Mouse (Mus musculus) heart, postnatal 10 days (tissue): ENCODE results near the gene Actn2. TPM values are rescaled to one million over a fixed set of nuclear protein-coding genes. Genes with fewer than 3 reads are reported as not detected.

Source experiments
- DNase-seq, 2 experiments: peaks; one replicate each; pipeline ENCODE4 v3.0.0; 2021
- intact Hi-C: fragments of 180-260 bp; cut with DNase I; formaldehyde crosslinking; loops from one replicate; pipeline ENCODE4 v1.15.1; 2025
- total RNA-seq, 2 experiments: library from RNA; stranded (reverse); gene quantifications; 2 replicates each; pipeline ENCODE4 v1.2.3; 2021

The Actn2 gene
- total RNA-seq, 2 experiments from 2014 or later, result 2,174 to 2,192 TPM

DNA sequence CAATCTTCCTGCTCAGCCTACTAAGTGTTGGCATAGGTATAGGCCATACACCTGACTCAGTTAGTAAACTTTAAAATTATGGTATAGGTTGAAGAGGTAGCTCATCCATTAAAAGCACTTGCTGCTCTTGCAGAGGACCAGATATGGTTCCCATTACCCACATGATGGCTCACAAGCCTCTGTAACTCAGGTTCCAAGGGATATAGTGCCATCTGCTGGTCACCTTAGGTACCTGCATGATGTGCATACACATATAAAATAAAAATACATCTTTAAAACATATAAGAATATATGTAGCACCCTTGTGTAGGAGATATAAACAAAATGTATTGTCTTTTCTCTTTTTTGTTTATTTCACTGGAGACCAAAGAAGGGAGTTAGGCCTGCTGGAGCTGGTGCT, 79.1 kb downstream of the Actn2 start:
- intact Hi-C loops, result no loop called here
- no peak for DNase-seq

DNA sequence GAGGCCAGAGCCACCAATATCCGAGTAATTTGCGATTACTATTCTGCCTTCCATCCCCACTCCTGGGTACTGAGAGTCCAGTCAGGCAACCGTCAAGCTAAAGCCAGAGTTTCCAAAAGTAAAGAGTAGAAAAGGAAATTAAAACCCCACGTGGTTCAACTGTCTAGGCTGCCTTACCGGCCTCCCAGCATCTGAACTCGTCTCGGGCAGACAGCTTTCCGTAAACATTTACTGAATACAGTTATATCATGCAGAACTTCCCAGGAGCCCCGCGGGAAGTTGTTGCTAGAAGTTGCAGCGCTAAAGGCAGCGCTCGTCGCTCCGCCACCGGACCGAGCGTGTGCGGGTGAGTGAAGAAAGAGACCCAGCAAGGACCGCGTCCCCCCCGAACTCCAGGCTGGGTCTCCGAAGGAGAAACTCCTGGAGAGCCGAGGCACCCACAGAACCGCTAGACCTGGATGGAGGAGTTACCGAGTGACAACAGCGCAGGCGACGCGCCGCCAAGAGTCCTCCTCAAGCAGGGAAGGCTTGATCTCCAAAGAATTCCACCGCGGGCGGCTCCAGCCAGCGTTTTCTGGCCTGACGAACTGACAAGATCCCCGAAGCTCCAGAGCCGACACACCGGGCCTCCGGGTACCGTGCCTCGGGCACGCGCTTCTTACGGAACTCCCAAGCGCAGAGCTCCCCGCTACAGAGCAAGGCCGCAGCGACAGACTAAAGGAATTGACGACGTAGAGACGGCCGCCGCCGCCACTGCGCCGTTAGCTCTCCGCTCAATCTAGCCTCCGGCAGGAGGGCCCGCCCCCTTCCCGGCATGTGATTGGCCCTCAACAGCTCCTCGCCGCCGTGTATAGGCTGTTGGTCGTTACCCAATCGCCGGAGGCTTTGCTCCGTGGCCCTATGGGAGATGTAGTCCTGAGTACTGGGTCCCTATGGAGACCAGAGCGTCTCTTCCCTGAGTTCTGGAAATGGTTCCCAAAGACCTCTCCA, 82.9 kb downstream of the Actn2 start, which contains the start of gene Mtr:
Gene Mtr (minus strand): TSS at position 723 of the 990 bp plus-strand sequence.
- DNase-seq, result peak; percentile 96 to 97
- intact Hi-C loops, result loop anchor here (5.0 to 10.0 kb wide), 4 partner anchors 45 to 307 kb away; partner anchors contain the start of genes Ero1lb and Lgals8

- no peak for DNase-seq
- intact Hi-C loops, result loop anchor here (5.0 to 10.0 kb wide), 4 partner anchors 45 to 308 kb away; partner anchors contain the start of genes Ero1lb and Lgals8
Observed at GRCm38 (mm10) chr13:12256871-12257390, 83.6 kb downstream of the Actn2 start.

- intact Hi-C loops, result loop anchor here (5.0 to 10.0 kb wide), 4 partner anchors 44 to 309 kb away; partner anchors contain the start of genes Ero1lb and Lgals8
- DNase-seq, result no peak
Observed at GRCm38 (mm10) chr13:12255911-12256705, 84.5 kb downstream of the Actn2 start.

- DNase-seq, result no peak
- intact Hi-C loops, result loop anchor here (10.0 kb wide), 1 partner anchor 314 kb away; the partner anchor contains the start of gene Ero1lb
Observed at GRCm38 (mm10) chr13:12250496-12250895, 90.1 kb downstream of the Actn2 start.

DNA sequence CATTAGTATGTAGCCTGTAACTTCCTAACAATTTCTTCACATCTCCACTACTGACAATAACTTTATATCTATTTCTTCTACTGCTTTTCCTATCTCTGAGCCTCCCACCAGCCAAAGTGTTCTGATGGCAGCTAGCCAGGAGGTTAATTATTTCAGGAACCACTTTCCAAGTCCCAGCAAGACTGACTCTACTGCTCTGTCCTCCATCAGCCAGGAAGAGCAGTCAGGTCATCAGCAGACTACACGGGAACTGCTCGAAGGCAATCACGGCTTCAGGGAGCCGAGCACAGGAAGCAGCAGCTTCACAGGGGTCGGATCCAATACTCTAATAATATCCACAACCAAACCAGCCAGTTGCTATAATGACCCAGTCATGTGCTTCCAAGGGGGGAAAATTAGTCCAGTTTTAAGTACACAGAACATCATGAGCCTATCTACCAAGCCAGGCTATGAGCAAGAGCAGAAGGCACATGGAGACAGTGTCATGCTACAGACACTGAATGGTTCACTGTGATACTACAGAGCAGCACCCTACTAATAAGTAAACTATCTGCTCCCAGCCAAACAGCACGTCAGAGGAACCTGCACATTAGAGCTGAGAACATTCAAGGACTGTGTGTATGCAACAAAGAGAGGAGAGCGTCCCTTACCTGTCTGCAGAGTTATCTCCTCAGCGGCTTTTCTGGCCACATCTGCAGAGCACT, 91.2 kb downstream of the Actn2 start:
- intact Hi-C loops, result no loop called here

DNA sequence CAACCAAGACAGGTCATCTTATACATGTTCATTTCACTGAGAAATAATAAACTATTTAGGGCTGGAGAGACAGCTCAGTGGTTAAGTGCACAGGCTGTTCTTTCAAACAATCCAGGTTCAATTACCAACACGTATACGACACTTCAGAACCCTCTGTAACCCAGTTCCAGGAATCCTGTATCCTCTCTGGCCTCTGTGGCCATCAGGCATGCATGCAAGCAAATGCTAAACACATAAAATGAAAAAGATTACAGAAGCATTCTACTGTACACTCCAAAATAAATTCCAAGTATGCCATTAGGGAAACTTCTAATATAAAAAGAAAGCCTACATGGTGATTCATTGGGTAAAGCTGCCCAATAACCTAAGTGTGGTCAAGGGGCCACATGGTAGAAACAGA, 94.6 kb downstream of the Actn2 start:
- no peak for DNase-seq
- intact Hi-C loops, result no loop called here

More for the DNA sequence above, 91.2 kb downstream of the Actn2 start:
- DNase-seq, result peak in 1 of 2 experiments; percentile 11

DNA sequence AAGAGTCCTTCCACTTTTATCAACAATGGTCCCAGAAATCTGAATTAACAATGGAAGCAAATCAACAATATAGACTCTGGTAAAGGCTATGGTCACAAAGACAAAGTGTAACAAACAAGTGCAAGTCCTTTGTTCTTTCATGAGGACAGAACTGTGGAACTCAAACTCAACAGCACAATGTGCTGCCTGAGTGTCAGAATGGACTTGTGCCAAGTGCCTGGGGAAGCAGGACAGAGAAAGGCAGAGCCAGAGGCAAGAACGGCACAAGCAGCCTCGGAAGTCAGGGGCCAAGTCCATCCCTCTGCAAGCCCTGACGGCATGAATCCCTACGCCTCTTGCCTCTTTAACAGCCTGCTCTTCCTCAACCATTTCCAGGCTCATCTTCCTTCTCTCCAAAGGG, 96.6 kb downstream of the Actn2 start:
- peak; percentile 80 for DNase-seq
- intact Hi-C loops, result no loop called here

GRCm38 (mm10) chr13:12232141-12232540, 108.4 kb downstream of the Actn2 start:
- DNase-seq, result no peak
- intact Hi-C loops, result no loop called here

GRCm38 (mm10) chr13:12228248-12228647, 112.3 kb downstream of the Actn2 start:
- no peak for DNase-seq
- intact Hi-C loops, result no loop called here

DNA sequence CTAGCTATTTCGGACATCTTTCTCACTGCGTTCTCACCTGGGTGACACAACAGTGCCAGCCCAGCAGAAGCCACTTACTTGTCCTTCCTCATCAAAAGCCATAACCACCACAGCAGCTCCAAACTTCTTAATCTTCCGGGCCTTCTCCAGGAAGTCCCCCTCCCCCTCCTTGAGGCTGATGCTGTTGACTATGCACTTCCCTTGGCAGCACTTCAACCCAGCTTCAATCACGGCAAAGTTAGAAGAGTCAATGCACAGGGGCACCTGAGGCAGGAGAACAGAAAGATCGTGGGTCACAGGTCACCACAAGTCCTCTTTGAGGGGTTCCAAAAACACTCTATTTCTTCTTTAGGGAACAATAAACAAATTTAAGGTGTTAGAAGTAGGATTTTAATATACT, 113.0 kb downstream of the Actn2 start:
- intact Hi-C loops, result no loop called here

More for the DNA sequence above, 113.0 kb downstream of the Actn2 start:
- no peak for DNase-seq

Other genes starting within 250 kb of the Actn2 start
- 100 to 1,000 TPM; 767 to 773 TPM for gene Ryr2, start 233.8 kb downstream of the Actn2 start, total RNA-seq
- 10 to 100 TPM; 36.7 to 38.6 TPM for gene Mtr, start 82.6 kb downstream of the Actn2 start, total RNA-seq
- 10 to 100 TPM; 15.9 to 16.0 TPM for gene Heatr1, start 54.3 kb upstream of the Actn2 start, total RNA-seq
- gene Lgals8, start 124.2 kb upstream of the Actn2 start, total RNA-seq, result 10 to 100 TPM; 37.3 to 39.0 TPM
- under 1 TPM; 0.07 to 0.20 TPM for gene Edaradd, start 179.7 kb upstream of the Actn2 start, total RNA-seq
- gene Ero1lb, start 225.1 kb upstream of the Actn2 start, total RNA-seq, result 1 to 10 TPM; 1.6 to 1.8 TPM